Mouse (Mus musculus) stomach, embryonic 15.5 days (tissue): ENCODE data around the gene Gm17402. TPM values are rescaled to one million over a fixed set of nuclear protein-coding genes. Genes with fewer than 3 reads are reported as not detected.

Source experiments
- ATAC-seq: fragments of 200-750 bp; cut with Nextera tagmentation; 2 replicates; pipeline ENCODE4 v1.8.0; 2017; ENCODE audit warnings: low read depth, moderate number of reproducible peaks, moderate TSS enrichment; ENCODE audit not compliant: insufficient read depth, low FRiP score
- H3K27ac ChIP-seq: fragments of 300-500 bp; sonication (generic); 2 replicates; pipeline ENCODE4 v1.5.1; 2015; ENCODE audit warnings: mild to moderate bottlenecking, inconsistent platforms
- H3K27me3 ChIP-seq: fragments of 300-500 bp; sonication (generic); replicated peaks from 2 replicates; pipeline ENCODE4 v1.6.1; 2015; ENCODE audit warnings: inconsistent platforms
- H3K36me3 ChIP-seq: fragments of 300-500 bp; sonication (generic); 2 replicates; pipeline ENCODE4 v1.6.1; 2015; ENCODE audit warnings: inconsistent platforms
- H3K4me1 ChIP-seq: fragments of 300-500 bp; sonication (generic); 2 replicates; pipeline ENCODE4 v1.6.1; 2015; ENCODE audit warnings: inconsistent platforms
- H3K4me2 ChIP-seq: fragments of 300-500 bp; sonication (generic); 2 replicates; pipeline ENCODE4 v1.6.1; 2015; ENCODE audit warnings: mild to moderate bottlenecking, inconsistent platforms
- H3K4me3 ChIP-seq: fragments of 300-500 bp; sonication (generic); replicated peaks from 2 replicates; pipeline ENCODE4 v1.5.1; 2015; ENCODE audit warnings: inconsistent platforms
- H3K9ac ChIP-seq: fragments of 300-500 bp; sonication (generic); 2 replicates; pipeline ENCODE4 v1.6.1; 2015; ENCODE audit warnings: inconsistent platforms
- H3K9me3 ChIP-seq: fragments of 300-500 bp; sonication (generic); 2 replicates; pipeline ENCODE4 v1.6.1; 2016; ENCODE audit warnings: inconsistent platforms
- WGBS: fragments of 180-500 bp; shearing (Covaris S2); methylation state at CpG from one replicate; pipeline ENCODE4 v1.1.7; 2015; 5-methylcytosine and 5-hydroxymethylcytosine counted together
- polyA plus RNA-seq: library from polyadenylated mRNA; unstranded; fragments of >200 nt; fragmentation: Nextera tagmentation; extraction: Ambion mirVana; gene quantifications from 2 replicates; pipeline ENCODE4 v1.2.1, GENCODE M21; 2015

Gene Gm17402
- polyA plus RNA-seq = not detected in 2 replicates

GRCm38 (mm10) chr3:67375063-67375462, at the start of gene Gm17402:
TSS of gene Gm17402 (minus strand) at chr3:67375163.
- WGBS = 28% methylated on average over 3 of the region's 3 CpGs

GRCm38 (mm10) chr3:67378215-67378614, 3.3 kb upstream of the Gm17402 start:
- no peaks in the 10 kb centered on the region for H3K9me3 ChIP-seq
- no peak overlapping the region for H3K4me2 ChIP-seq
- no peaks in the 10 kb centered on the region for H3K36me3 ChIP-seq
- H3K4me1 ChIP-seq = no peaks in the 10 kb centered on the region
- H3K9ac ChIP-seq = no peak overlapping the region
- H3K4me3 ChIP-seq = no peak overlapping the region
- H3K27me3 ChIP-seq = no peaks in the 10 kb centered on the region
- H3K27ac ChIP-seq = no peak overlapping the region
- no peak for ATAC-seq

More at GRCm38 (mm10) chr3:67375063-67375462, at the start of gene Gm17402:
- peak within 1 kb of the TSS; percentile 49 for H3K4me3 ChIP-seq
- H3K27ac ChIP-seq = no peak within 1 kb of the TSS
- H3K36me3 ChIP-seq = no peaks in the 10 kb centered on the region
- peak within 1 kb of the TSS; percentile 91 for H3K4me2 ChIP-seq
- no peak for ATAC-seq
- no peaks in the 10 kb centered on the region for H3K9me3 ChIP-seq
- peak within 1 kb of the TSS; percentile 34; the same call in 1 of the 2 replicates for H3K9ac ChIP-seq
- no peaks in the 10 kb centered on the region for H3K27me3 ChIP-seq
- H3K4me1 ChIP-seq = no peaks in the 10 kb centered on the region

DNA sequence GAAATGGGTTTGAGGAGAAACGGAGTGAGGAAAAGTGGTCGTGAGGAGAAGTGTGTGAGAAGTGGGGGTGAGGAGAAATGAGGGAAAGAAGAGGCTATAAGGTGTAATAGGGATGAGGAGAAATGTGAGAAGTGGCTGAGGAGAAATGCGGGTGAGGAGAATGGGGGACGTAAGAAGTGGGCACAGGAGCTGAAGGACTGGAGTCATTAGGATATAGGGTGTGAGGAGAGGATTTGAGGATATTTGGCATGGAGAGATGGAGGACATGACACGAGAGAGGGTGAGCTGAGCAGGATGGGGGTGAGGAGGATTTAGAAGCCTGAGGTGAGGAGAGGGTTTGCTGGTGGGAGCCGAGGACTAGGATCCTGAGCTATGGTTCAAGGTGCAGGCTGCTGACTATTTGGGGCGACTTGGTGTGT, 594 bp downstream of the Gm17402 start:
- H3K9me3 ChIP-seq = no peaks in the 10 kb centered on the region
- 34% methylated on average over 7 of the region's 7 CpGs for WGBS
- H3K27me3 ChIP-seq = no peaks in the 10 kb centered on the region
- H3K27ac ChIP-seq = no peak overlapping the region
- H3K4me2 ChIP-seq = peak overlapping the region; percentile 91
- no peak for ATAC-seq
- no peaks in the 10 kb centered on the region for H3K36me3 ChIP-seq
- 0 out of 2 replicates have a peak overlapping the region, but pooled peaks have one; percentile 34 for H3K9ac ChIP-seq
- H3K4me1 ChIP-seq = no peaks in the 10 kb centered on the region
- peak overlapping the region; percentile 49 for H3K4me3 ChIP-seq

DNA sequence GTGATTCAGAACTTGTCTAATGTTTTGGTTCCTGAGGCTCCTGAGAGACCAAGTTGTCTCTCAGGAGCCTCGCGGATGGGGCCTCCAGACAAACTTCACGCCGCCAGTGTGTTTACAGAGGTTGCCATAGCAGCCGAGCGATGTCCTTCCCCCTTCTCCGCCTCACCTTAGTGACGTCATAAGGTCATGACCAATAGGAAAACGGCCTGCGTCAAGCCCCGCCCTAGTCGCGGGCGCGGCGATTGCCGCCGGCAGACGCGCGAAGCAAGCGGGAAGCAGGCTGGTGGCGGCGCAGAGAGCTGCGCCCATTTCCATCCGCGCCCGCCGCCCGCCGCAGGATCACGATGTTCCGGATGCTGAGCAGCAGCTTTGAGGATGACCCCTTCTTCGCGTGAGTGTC, 1.1 kb downstream of the Gm17402 start, which contains the start of gene Mlf1:
Gene Mlf1 (plus strand): TSS at position 226 of the 400 bp plus-strand sequence.
- Histone ChIP-seq H3K4me3 (peak within 1 kb of the TSS; percentile 49), H3K27me3 (no peaks in the 10 kb centered on the region), H3K9ac (peak within 1 kb of the TSS; percentile 34; the same call in 1 of the 2 replicates), H3K36me3 (no peaks in the 10 kb centered on the region), H3K4me1 (no peaks in the 10 kb centered on the region), H3K27ac (no peak within 1 kb of the TSS), H3K9me3 (no peaks in the 10 kb centered on the region), H3K4me2 (peak within 1 kb of the TSS; percentile 91)
- under 1% methylated on average over 35 of the region's 35 CpGs for WGBS
- ATAC-seq = peak; percentile 94

- Histone ChIP-seq H3K9me3 (no peaks in the 10 kb centered on the region), H3K4me2 (no peak overlapping the region), H3K9ac (no peak overlapping the region), H3K36me3 (no peaks in the 10 kb centered on the region), H3K4me3 (no peak overlapping the region), H3K27me3 (no peaks in the 10 kb centered on the region), H3K4me1 (no peaks in the 10 kb centered on the region), H3K27ac (no peak overlapping the region)
- WGBS = 51% methylated on average over 5 of the region's 5 CpGs
- ATAC-seq = no peak
Measured at GRCm38 (mm10) chr3:67372781-67373180, 2.2 kb downstream of the Gm17402 start.

GRCm38 (mm10) chr3:67372194-67372593, 2.8 kb downstream of the Gm17402 start:
- Histone ChIP-seq H3K4me1 (no peaks in the 10 kb centered on the region), H3K9ac (no peak overlapping the region), H3K4me2 (no peak overlapping the region), H3K36me3 (no peaks in the 10 kb centered on the region), H3K27me3 (no peaks in the 10 kb centered on the region), H3K9me3 (no peaks in the 10 kb centered on the region), H3K4me3 (no peak overlapping the region), H3K27ac (no peak overlapping the region)
- WGBS = 66% methylated on average over 4 of the region's 4 CpGs
- ATAC-seq = no peak

- H3K36me3 ChIP-seq = no peaks in the 10 kb centered on the region
- no peaks in the 10 kb centered on the region for H3K4me1 ChIP-seq
- H3K4me2 ChIP-seq = no peak overlapping the region
- H3K9ac ChIP-seq = no peak overlapping the region
- H3K27me3 ChIP-seq = no peaks in the 10 kb centered on the region
- no peaks in the 10 kb centered on the region for H3K9me3 ChIP-seq
- WGBS = 77% methylated on average over 5 of the region's 5 CpGs
- H3K4me3 ChIP-seq = no peak overlapping the region
- ATAC-seq = no peak
- H3K27ac ChIP-seq = no peak overlapping the region
Measured at GRCm38 (mm10) chr3:67369407-67370079, 5.4 kb downstream of the Gm17402 start.

GRCm38 (mm10) chr3:67367481-67367880, 7.5 kb downstream of the Gm17402 start:
- no peak overlapping the region for H3K4me3 ChIP-seq
- H3K4me2 ChIP-seq = no peak overlapping the region
- no peak overlapping the region for H3K27ac ChIP-seq
- no peaks in the 10 kb centered on the region for H3K9me3 ChIP-seq
- no peaks in the 10 kb centered on the region for H3K27me3 ChIP-seq
- H3K9ac ChIP-seq = no peak overlapping the region
- no peak for ATAC-seq
- no peaks in the 10 kb centered on the region for H3K4me1 ChIP-seq
- no peaks in the 10 kb centered on the region for H3K36me3 ChIP-seq
- WGBS = 89% methylated on average over 6 of the region's 6 CpGs

DNA sequence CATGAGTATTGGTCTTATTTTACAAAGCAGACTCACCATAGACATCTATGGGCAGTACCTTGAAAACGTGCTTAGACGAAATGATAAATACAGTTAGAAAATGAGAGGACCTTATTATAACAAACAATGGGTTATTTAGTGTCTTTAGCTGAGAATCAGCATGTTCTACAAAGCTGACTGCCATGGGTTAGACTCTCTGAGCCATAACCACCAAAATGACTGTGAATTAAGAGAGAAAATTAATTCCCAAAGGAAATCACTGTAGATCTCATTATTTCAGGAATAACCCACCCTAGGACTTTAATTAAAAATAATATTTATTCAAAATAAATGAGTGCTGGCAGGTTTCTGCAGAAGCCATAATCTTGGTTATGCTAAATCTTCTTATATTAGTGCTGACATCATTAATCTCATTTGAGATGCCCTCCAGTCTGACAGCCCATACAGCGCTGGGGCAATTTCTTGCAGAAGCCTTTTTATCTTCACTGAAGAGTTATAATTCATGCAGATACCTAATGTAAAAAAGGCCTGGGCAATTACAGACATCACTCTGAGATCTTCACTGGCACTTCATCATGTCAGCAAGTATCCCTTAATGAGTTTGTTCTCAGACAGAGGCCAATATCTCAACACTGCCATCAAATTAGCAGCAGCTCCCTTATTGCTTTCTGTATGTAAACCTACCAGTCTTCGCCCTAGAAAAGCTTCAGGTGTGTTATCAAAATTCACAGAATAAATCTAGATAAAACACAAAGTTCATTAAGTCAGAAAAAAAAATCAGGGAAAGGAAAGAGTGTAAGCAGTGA, 8.7 kb downstream of the Gm17402 start:
- no peaks in the 10 kb centered on the region for H3K27me3 ChIP-seq
- H3K4me3 ChIP-seq = no peak overlapping the region
- H3K4me2 ChIP-seq = no peak overlapping the region
- no peak for ATAC-seq
- H3K36me3 ChIP-seq = no peaks in the 10 kb centered on the region
- WGBS = 75% methylated on average over 4 of the region's 4 CpGs
- H3K4me1 ChIP-seq = no peaks in the 10 kb centered on the region
- H3K9ac ChIP-seq = no peak overlapping the region
- no peak overlapping the region for H3K27ac ChIP-seq
- no peaks in the 10 kb centered on the region for H3K9me3 ChIP-seq

GRCm38 (mm10) chr3:67358376-67358775, 16.6 kb downstream of the Gm17402 start:
- Histone ChIP-seq H3K4me1 (no peaks in the 10 kb centered on the region), H3K27ac (no peak overlapping the region), H3K36me3 (0 out of 2 replicates have a peak, but pooled peaks cover 6% of the 10 kb centered on the region), H3K9ac (no peak overlapping the region), H3K27me3 (no peaks in the 10 kb centered on the region), H3K9me3 (no peaks in the 10 kb centered on the region), H3K4me2 (no peak overlapping the region), H3K4me3 (no peak overlapping the region)
- no peak for ATAC-seq
- 74% methylated on average over 7 of the region's 7 CpGs for WGBS

DNA sequence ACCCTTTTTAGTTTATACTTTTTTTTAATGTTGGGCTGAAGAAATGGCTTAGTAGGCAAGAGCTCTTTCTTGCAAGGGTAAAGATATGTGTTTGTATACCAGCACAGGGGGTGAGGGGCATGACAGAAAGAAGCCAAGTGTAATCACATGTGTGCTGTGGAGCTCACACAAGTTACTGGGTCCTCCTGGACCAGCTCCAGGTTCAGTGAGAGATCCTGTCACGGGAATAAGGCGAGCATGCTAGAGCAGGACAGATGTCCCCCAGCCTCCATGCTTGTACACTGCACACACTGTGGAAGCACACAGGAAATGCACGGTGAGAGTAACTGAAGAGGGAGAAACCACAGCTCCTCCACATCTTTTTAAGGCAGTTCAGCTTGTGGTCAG, 22.2 kb downstream of the Gm17402 start:
- ATAC-seq = no peak
- Histone ChIP-seq H3K27me3 (no peaks in the 10 kb centered on the region), H3K4me2 (no peak overlapping the region), H3K27ac (no peak overlapping the region), H3K4me3 (no peak overlapping the region), H3K4me1 (no peaks in the 10 kb centered on the region), H3K9me3 (no peaks in the 10 kb centered on the region), H3K9ac (no peak overlapping the region), H3K36me3 (0 out of 2 replicates have a peak, but pooled peaks cover 3% of the 10 kb centered on the region)
- 90% methylated on average over 3 of the region's 3 CpGs for WGBS
